Mouse (Mus musculus): ENCODE measurements around the gene Celf5. TPM values are rescaled to one million over a fixed set of nuclear protein-coding genes. Genes with fewer than 3 reads are reported as not detected.

The Celf5 gene
- polyA plus RNA-seq, 1 experiment, result 1.0 TPM

DNA sequence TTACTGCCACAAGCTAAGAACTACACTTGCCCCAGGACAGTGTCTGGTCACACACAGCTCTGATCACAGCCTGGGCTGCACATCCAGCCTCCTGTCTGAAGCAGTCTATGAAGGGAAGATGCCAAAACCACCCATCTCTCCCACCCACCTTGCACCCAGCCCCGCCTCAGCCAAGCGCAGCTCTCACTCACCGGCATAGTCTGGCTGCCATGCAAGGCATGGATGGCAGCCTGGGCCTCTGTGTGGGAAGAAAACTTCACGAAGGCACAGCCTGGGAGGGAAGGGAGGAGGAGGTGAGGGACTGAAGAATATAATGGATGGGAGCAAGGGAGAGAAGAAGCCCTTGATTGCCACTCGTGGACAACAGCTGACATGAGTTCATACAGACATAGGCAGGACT is 13.3 kb downstream of the Celf5 start:
- no peak overlapping the region for H3ac ChIP-seq (ENCODE audit: control insufficient read depth, insufficient read length, low read depth)

DNA sequence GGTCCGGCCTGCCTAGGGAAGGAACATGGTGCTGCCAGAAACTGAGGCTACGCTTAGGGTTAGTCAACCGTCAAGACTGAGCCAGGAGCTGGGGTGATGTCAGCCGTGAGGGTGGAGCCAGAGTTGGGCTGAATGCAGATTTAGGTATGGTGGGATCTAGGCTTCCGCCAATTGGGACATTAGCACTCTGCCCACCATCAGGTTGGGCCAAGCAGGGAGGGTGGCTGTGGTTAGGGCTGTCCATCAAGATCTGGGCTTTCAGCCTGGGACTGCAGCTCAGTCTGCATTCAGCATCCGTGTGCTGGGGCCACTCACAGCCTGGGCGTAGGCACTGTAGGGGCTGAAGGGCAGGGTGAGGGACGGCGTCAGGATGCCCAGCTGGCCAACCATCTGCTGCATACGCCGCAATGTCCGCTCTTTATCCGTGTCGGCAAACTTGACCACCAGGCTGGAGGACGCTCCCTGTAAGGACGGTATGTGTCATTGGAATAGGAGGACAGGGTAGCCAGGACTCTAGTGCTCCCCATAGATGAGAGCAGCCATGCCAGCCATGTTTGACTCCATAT is 14.8 kb downstream of the Celf5 start:
- H3K79me2 ChIP-seq (ENCODE audit: control insufficient read depth, insufficient read depth), result no peaks in the 10 kb centered on the region
- peaks cover 45% of the 10 kb centered on the region for H3K27me3 ChIP-seq (ENCODE audit: control insufficient read depth, insufficient read depth, insufficient read length)
- H3K4me3 ChIP-seq (ENCODE audit: insufficient read depth, poor library complexity, severe bottlenecking), result no peak overlapping the region
- no peaks in the 10 kb centered on the region for H3K79me3 ChIP-seq (ENCODE audit: low read depth)
- TF ChIP-seq FOSL1 (IDR thresholded peaks at IDR 0.05; ENCODE audit: insufficient read depth, low read length, poor library complexity, severe bottlenecking) (no peak), USF1 (IDR thresholded peaks at IDR 0.05; ENCODE audit: low read depth) (no peak), CEBPB (IDR thresholded peaks at IDR 0.05; ENCODE audit: low read depth) (no peak), MYOG (IDR thresholded peaks at IDR 0.05; ENCODE audit: control insufficient read depth, extremely low read depth, insufficient read length) (no peak)
- H3ac ChIP-seq (ENCODE audit: control insufficient read depth, insufficient read length, low read depth), result no peak overlapping the region
- H3K36me3 ChIP-seq (ENCODE audit: control insufficient read depth, insufficient read depth), result no peaks in the 10 kb centered on the region

More for the DNA sequence above, 13.3 kb downstream of the Celf5 start:
- Histone ChIP-seq H3K36me3 (ENCODE audit: control insufficient read depth, insufficient read depth) (no peaks in the 10 kb centered on the region), H3K79me3 (ENCODE audit: low read depth) (no peaks in the 10 kb centered on the region), H3K4me3 (ENCODE audit: insufficient read depth, poor library complexity, severe bottlenecking) (no peak overlapping the region), H3K27me3 (ENCODE audit: control insufficient read depth, insufficient read depth, insufficient read length) (peaks cover 60% of the 10 kb centered on the region), H3K79me2 (ENCODE audit: control insufficient read depth, insufficient read depth) (no peaks in the 10 kb centered on the region)
- TF ChIP-seq CTCF (IDR thresholded peaks at IDR 0.05; ENCODE audit: control insufficient read depth, insufficient read depth, insufficient read length) (no peak), FOSL1 (IDR thresholded peaks at IDR 0.05; ENCODE audit: insufficient read depth, low read length, poor library complexity, severe bottlenecking) (no peak), USF1 (IDR thresholded peaks at IDR 0.05; ENCODE audit: low read depth) (no peak), MYOD1 (IDR thresholded peaks at IDR 0.05; ENCODE audit: control insufficient read depth, insufficient read length, low read depth) (no peak)

DNA sequence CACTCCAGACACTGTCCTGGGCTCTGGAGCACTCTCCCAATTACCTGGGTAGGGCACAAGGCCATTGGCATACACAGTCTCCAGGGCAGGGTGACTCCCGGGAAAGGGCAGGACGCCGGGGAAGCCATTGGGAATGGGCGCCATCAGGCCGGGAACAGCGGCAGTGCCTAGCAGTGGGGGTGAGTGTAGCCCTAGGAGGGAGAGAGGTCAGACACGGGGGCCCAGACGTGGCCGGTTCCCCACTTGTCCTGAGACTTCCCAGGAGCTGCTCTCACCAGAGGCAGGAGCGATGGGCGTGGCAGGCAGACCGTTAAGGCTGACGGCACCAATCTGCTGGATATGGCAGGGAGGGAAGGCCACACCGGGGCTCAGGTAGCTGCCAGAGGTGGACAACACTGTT is 15.6 kb downstream of the Celf5 start:
- H3K36me3 ChIP-seq (ENCODE audit: control insufficient read depth, insufficient read depth), result no peaks in the 10 kb centered on the region
- peaks cover 45% of the 10 kb centered on the region for H3K27me3 ChIP-seq (ENCODE audit: control insufficient read depth, insufficient read depth, insufficient read length)
- no peaks in the 10 kb centered on the region for H3K79me3 ChIP-seq (ENCODE audit: low read depth)
- no peak overlapping the region for H3K4me3 ChIP-seq (ENCODE audit: insufficient read depth, poor library complexity, severe bottlenecking)
- no peak for TF ChIP-seq MYOG (IDR thresholded peaks at IDR 0.05; ENCODE audit: control insufficient read depth, extremely low read depth, insufficient read length)
- no peak for TF ChIP-seq MYOD1 (IDR thresholded peaks at IDR 0.05; ENCODE audit: control insufficient read depth, insufficient read length, low read depth)
- TF ChIP-seq USF1 (IDR thresholded peaks at IDR 0.05; ENCODE audit: low read depth), result no peak
- no peak for TF ChIP-seq FOSL1 (IDR thresholded peaks at IDR 0.05; ENCODE audit: insufficient read depth, low read length, poor library complexity, severe bottlenecking)
- no peak for TF ChIP-seq CEBPB (IDR thresholded peaks at IDR 0.05; ENCODE audit: low read depth)
- no peak for TF ChIP-seq CTCF (IDR thresholded peaks at IDR 0.05; ENCODE audit: control insufficient read depth, insufficient read depth, insufficient read length)
- no peak for TF ChIP-seq MAX (IDR thresholded peaks at IDR 0.05)
- no peak overlapping the region for H3ac ChIP-seq (ENCODE audit: control insufficient read depth, insufficient read length, low read depth)
- H3K79me2 ChIP-seq (ENCODE audit: control insufficient read depth, insufficient read depth), result no peaks in the 10 kb centered on the region

DNA sequence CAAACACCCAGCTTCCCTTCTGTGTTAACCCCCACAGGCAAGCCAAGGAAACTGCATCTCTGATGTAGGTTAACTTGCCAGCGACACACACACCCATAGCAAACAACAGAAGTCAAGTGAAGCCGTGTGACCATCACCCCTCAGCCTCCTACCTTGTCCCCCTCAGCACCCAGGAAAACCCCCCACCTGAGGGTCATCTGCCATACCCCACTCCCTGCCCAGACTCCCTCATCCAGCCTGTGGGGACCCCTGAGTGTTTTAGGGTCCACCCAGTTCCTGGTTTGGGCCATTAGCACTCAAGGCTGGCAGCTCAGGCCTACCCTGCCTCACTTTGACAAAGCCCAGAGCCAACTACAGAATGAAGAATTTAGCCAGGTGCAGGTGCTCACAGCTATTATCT is 16.4 kb downstream of the Celf5 start:
- TF ChIP-seq USF1 (IDR thresholded peaks at IDR 0.05; ENCODE audit: low read depth) (no peak), CEBPB (IDR thresholded peaks at IDR 0.05; ENCODE audit: low read depth) (no peak), FOSL1 (IDR thresholded peaks at IDR 0.05; ENCODE audit: insufficient read depth, low read length, poor library complexity, severe bottlenecking) (no peak), MAX (IDR thresholded peaks at IDR 0.05) (no peak), CTCF (IDR thresholded peaks at IDR 0.05; ENCODE audit: control insufficient read depth, insufficient read depth, insufficient read length) (no peak), MYOG (IDR thresholded peaks at IDR 0.05; ENCODE audit: control insufficient read depth, extremely low read depth, insufficient read length) (no peak), MYOD1 (IDR thresholded peaks at IDR 0.05; ENCODE audit: control insufficient read depth, insufficient read length, low read depth) (no peak)
- H3K4me3 ChIP-seq (ENCODE audit: insufficient read depth, poor library complexity, severe bottlenecking), result no peak overlapping the region
- H3K36me3 ChIP-seq (ENCODE audit: control insufficient read depth, insufficient read depth), result no peaks in the 10 kb centered on the region
- no peak overlapping the region for H3ac ChIP-seq (ENCODE audit: control insufficient read depth, insufficient read length, low read depth)
- H3K79me3 ChIP-seq (ENCODE audit: low read depth), result no peaks in the 10 kb centered on the region
- H3K27me3 ChIP-seq (ENCODE audit: control insufficient read depth, insufficient read depth, insufficient read length), result peaks cover 43% of the 10 kb centered on the region
- H3K79me2 ChIP-seq (ENCODE audit: control insufficient read depth, insufficient read depth), result no peaks in the 10 kb centered on the region

DNA sequence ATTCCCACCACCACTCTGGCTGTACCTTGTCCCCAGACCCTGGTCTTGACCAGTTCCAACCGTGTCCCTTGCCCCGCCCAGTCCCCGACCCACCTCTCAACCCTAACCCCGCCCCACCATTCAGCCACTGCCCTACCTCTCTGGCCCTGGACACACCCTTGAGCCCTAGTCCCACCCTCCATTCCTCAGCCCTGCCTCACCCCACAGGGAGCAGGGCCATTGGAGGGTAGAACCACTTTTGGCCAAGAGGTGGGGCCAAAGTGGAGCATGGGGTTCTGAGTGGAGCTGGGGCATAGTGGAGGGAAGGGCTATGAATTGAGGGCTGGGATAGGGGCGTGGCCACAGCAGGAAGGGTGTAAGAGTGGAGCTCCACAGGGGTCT is 17.3 kb downstream of the Celf5 start:
- no peak for TF ChIP-seq FOSL1 (IDR thresholded peaks at IDR 0.05; ENCODE audit: insufficient read depth, low read length, poor library complexity, severe bottlenecking)
- TF ChIP-seq MYOD1 (IDR thresholded peaks at IDR 0.05; ENCODE audit: control insufficient read depth, insufficient read length, low read depth), result no peak
- TF ChIP-seq CTCF (IDR thresholded peaks at IDR 0.05; ENCODE audit: control insufficient read depth, insufficient read depth, insufficient read length), result no peak
- TF ChIP-seq MAX (IDR thresholded peaks at IDR 0.05), result no peak
- no peak for TF ChIP-seq CEBPB (IDR thresholded peaks at IDR 0.05; ENCODE audit: low read depth)
- Histone ChIP-seq H3K27me3 (ENCODE audit: control insufficient read depth, insufficient read depth, insufficient read length) (peaks cover 37% of the 10 kb centered on the region), H3K4me3 (ENCODE audit: insufficient read depth, poor library complexity, severe bottlenecking) (no peak overlapping the region), H3K36me3 (ENCODE audit: control insufficient read depth, insufficient read depth) (no peaks in the 10 kb centered on the region), H3ac (ENCODE audit: control insufficient read depth, insufficient read length, low read depth) (no peak overlapping the region), H3K79me2 (ENCODE audit: control insufficient read depth, insufficient read depth) (no peaks in the 10 kb centered on the region), H3K79me3 (ENCODE audit: low read depth) (no peaks in the 10 kb centered on the region)
